Mouse (Mus musculus) frontal cortex, postnatal 25 days (tissue): Measurements from ENCODE around the gene Ap1g2.

Experiments used
- DNase-seq, 2 experiments: peaks; one replicate each; pipeline ENCODE4 v3.0.0; 2022; ENCODE audit warnings: low spot score in 2 of 2

Gene Ap1g2

DNA sequence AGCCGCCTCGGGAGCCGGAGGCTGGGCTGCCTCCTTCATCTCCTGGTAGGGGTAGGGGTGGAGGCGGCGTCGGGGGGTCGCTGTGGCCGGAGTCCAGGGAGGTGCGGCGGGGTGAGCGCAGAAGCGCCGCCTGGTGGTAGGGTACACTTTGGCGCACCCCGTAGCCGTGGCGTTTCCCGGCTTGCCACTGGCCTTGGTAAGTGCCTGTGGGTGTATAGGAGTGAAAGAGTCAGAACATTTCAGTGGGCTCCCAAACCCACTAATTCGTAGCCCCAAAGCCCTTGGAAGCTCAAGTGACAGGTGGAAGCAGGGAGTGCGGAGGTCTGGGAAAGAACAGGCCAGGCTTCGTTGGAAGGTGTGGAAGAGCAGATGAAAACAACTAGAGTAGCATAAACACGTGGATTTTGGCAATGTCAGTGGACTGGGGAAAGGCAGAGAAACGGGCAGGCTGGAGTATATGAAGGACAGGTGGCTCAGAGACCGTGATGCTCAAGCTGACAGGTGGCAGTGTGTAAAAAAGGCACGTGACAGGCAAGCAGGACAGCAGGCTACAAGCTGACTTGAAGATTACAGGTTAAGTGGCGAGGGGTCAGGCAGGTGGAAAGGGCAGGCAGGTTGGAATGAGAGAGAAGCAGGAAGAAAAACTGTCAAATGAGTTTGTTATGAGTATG lies 7.7 kb upstream of the Ap1g2 start:
- DNase-seq: no peak

DNA sequence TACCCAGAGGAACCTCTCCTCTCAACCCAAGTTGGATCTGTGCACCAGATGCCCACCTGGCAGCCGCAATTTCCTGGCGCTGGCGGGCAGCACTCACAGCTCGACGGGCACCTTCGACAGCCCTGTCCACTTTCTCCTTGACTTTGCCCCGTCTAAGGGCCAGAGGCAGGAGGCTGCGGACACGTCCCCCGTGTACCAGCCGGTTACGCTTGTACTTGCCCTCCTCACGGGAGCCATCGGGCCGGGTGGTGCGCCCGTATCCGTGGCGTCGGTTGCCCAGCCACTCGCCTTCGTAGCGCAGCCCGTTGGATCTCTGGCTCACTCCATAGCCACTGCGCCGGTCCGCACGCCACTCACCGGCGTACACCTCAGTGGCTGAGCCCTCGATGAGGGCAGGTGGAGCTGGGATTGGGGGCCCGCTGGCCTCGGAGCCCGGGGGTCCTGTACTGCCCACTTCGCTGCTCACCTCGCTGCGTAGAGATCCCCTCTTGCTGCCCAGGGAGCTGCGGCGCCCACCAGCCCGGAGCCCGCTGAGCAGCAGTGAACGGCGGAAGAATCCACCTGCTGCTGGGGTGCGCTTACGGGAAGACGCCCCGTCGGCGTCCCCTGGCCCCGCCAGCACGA lies 7.1 kb upstream of the Ap1g2 start:
- DNase-seq: no peak

DNA sequence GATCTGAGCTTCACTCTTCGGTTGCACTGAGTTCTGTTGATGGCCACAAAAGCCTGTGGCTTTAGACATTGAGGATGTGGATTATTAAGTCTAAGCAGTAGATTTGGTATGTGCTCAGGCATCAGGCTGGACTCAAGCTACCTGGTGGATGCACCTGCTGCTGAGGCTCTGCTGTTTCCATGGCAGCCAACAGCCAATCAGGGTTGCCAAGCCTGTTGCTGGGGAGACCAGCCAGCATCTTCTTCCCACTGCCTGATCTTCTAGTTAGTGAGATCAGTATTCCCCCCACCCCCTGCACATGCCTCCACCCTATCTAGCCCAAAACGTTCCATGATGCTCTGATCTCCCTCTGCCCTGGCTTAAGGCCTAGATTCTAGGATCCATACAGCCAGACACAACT lies 5.3 kb upstream of the Ap1g2 start:
- peak in 1 of 2 experiments; percentile 37 for DNase-seq

DNA sequence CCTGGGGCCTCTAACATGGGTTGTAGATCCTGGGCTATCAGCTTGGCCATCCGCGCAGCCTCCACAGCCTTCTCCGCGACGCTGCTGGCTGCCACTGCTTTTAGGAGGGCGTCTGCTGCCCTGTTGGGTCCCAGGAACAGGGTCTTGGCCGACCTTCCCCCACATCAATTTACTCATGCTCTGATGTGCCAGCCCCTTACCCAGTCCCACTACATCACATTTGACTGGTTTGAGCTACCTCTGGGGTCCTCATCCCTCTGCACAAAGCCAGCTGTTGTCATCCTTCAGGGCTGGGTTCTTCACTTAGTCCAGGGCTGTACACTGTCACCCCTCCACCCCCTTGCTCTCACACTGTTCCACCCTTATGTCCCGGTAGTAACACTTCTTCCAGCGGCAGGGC lies 3.7 kb upstream of the Ap1g2 start:
- no peak for DNase-seq

DNA sequence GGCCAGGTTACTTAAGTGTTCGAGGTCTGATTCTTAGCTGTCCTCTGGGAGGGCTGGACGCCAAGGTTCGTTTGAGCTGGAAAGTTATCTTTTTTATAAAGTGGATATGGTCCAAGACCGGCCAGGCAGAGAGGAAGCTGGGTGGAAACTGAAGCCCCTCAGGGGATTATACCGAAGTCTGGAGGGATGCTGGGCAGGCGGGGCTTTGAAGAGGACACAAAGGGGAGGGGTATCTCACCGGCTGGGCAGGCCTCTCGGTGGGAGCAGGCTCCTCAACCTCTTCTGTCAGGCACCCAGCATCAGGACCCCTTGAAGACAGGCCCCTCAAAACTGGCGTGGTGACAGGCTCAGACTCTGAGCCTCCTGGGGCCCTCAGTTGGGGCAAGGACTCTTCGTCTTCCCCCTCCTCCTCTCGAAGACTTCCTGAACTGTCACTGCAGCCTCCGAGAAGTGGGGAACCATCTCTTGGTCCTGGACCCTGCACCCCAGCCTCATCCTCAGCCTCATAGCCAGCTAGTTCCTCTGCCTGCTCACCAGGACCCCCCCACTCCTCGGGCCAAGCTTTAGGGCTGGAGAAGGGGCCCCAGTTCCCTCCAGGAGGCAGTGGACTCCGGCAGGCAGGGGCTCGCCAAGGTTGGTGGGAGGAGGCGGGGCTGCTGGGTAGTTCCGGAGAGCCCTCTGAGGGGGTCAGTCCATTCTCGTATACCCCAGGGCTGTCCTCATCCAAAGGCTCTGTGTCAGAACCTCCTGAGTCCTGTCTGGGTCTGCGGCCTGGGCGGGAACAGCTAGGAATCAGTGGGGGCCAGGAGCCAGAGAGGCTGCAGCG lies 2.9 kb upstream of the Ap1g2 start:
- peak in 1 of 2 experiments; percentile 31 for DNase-seq

DNA sequence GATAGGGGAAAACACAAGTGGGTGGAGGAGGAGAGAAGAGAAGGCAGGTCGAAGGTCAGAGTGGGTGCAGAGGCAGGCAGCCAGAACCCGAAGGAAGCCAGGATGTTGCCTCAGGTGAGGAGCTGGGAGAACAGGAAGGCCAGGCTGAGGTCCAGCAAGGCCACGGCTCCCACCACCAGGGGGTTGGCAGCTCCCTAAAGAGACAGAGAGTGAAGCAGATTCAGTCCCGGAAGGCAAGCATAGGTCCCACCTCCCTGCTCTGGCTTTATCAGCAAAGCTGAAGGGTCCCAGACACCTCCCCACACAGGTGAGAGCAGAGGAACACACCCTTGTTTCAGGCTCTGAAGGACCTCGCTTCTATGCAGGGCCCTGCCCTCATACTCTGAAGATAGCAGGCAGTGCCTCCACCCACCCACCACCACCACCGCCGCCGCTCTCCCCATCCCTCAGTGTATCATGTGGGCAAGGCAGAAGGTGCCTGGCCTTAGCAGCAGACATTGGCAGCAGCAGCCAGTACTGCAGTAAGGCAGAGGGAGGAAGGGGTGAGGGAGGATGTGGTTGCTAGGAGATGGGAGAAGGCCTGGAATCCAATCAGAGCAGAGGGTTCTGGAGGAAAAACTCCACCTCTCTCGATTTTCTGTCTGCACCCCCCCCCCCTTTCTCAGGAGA lies 1.9 kb upstream of the Ap1g2 start:
- peak in 1 of 2 experiments; percentile 52 for DNase-seq

DNA sequence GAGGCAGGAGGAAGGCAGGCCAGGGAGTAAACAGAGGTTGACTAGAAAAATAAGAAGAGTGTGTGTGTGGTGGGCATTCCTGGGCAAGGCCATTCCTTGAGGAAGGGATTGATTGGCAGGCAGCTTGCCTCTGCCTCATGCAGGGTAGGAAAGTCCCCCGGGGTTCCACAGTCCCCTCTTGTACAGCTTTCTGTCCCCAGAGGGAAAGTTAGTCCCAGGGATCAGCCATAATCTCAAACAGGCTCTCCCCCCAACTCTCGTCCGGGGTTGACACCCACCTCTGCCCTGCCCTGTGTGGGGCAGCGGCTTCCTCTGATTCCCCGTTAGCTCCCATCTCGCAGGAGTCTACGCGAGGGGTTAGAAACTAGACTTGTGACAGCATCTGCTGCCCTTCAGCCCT lies 597 bp upstream of the Ap1g2 start:
- no peak for DNase-seq

DNA sequence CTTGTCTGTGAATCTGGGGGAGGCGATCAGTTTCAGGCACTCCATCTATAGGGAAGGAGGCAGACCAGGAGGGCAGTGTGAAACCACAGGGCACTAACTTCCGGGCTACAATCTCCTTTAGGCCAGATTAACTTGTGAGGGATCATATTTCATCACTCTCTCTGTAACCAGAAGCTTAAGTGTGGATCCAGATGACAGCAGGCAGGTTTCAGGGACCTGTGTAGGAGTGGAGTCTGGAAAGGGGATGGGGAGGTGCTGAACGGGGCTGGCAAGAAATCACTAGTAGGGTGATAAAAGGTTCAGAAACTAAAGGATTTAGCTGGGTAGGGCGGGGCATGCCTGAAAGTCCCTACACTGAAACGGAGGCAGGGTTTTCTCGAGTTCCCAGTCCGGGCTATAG lies 1.0 kb downstream of the Ap1g2 start:
- DNase-seq: no peak

DNA sequence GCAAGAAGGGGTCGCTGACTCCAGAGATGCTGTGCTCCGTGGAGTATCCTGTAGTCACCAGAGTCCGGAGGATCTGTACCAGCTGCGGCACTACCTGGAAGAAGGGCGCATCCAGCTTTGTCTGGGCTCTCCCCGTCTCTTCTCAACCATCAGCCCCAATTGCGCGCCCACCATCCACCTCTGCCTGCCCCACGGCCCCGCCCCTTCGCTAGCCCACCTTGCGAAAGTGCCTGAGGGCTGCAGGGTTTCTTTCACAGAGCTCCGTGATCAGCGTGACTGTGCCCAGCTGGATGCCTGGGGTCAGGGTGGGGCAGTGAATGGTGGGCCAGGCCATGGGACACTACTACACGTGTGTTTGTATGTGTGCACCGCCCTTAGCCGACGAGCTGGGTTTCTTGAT lies 2.0 kb downstream of the Ap1g2 start:
- no peak for DNase-seq

DNA sequence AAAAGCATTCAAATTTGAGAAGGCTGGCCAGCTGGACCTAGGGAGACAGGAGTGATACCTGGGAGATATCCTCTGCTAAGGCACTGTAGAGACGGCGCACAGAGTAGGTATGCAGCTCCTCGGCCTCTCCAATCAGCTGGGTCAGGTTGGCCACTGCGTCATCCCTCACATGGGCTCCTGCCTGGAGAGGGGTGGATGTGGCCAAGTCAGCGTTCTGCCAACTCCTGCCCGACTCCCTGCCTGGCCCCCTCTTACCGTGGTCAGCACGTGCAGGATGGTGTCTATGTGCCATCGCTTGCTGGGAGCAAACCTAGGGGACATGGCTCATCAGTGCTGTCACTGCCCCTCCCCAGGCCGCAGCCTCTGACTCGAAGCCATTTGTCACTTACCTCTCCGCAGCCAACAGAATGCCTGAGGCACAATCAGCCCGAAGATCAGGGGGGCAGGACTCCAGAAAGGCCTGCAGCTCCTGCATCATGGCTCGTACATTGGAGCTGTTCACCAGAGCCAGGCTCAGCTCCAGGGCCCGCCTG lies 4.1 kb downstream of the Ap1g2 start:
- DNase-seq: no peak

DNA sequence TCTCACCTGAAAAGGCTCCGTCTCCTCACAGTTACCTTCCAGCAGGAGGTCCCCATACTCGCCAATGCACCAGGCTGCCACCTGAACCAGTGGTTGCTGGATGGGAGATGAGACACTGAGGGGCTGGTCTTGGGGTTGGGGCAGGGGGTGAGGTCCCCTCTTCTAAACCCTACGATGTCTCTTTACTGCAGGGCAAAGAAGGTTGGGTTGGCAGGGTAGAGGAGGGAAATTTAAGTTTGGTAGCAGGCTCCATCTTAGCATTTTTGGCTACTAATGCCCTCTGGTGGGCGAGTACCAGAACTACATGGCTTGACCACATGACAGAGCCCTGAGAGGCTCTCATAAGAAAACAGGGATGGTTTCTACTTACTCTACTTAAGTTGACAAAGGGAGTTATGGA lies 4.8 kb downstream of the Ap1g2 start:
- peak in 1 of 2 experiments; percentile 57 for DNase-seq

DNA sequence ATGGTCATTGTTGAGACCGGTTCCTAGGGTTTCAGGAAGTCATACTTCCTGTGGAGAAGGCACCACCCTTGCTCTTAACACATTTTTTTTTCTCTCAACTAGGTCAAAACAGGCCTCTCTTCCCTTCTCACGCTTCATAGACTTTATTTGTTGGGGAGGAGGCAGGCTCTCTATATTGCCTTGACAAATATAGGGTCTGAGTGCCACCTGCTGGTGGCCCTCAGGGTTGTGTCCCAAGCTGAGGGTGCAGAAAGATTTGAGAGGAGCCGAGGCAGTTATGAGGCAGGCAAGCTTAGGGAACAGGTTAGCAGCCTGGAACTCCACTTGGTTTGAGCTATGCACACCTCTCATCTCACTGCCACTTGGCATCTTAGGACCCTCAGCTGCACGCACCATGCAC lies 8.3 kb downstream of the Ap1g2 start:
- DNase-seq: no peak

DNA sequence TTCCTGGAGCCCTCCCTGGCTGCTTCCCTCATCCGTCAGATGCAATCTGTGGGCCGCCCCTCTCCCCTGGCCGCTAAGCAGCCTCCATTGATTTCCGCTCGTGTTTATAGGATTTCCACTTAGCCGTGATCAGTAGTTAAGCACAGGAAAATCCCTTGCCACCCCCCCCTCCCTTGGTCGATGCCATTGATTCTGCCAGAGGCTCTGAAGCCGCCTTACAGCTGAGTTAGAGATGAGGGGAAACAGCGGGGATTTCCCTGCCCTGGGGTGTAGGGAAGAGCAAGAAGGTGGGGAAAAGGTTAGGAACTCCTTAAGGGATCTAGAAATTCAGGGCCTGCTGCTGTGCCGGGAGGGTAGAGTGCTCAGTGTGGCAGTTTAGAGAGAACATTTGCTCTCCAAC lies 8.7 kb downstream of the Ap1g2 start:
- DNase-seq: no peak

DNA sequence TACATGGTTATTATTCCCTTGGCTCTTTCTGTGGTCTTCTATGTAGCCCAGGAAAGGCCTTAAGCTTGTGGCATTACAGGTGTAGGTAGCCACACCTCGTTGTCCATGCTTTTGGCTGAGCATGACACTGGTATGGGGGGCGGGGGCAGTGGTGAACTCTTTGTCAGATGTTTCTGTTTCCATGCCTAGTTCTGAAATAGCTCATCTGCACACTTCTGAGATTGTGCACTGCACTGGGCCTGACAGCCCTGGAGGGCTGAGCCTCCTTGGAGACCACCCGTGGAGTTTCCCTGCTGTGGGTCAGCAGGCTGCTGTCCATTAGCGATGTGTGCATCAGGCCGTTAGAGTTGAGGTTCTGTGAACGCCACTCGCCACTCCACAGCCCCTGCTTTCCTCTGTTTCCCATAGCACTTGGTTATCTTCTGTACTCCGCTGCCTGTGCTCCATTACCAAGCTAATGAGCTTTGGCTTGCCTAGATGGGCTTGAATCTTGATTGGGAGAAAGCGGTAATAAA lies 9.8 kb downstream of the Ap1g2 start:
- no peak for DNase-seq

DNA sequence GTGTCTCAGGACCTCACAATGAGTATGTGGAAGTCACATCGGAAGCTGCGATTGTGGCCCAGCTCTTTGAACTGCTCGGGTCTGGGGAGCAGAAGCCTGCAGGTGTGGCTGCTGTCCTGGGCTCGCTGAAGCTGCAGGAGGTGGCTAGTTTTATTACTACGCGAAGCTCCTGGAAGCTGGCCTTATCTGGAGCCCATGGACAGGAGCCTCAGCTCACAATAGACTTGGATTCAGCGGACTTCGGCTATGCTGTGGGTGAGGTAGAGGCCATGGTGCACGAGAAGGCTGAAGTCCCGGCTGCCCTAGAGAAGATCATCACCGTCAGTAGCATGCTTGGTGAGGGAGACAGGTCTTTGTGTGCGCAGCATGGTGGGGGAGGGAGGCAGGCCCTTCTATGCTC lies 10.7 kb downstream of the Ap1g2 start:
- no peak for DNase-seq

DNA sequence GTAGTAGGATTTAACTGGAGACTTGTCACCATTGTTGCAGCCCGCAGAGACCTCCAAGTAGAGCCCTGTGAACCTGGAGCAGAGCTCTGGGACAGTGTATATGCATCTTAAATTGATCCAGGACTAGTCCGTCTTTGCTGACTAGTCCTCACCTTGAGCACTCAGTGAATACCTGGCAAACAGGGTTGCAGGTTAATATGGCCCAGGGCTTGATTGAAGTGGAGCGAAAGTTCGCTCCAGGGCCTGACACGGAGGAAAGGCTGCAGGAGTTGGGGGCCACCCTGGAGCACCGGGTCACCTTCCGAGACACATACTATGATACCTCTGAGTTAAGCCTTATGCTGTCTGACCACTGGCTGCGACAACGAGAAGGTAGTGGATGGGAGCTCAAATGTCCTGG lies 11.1 kb downstream of the Ap1g2 start:
- DNase-seq: no peak

DNA sequence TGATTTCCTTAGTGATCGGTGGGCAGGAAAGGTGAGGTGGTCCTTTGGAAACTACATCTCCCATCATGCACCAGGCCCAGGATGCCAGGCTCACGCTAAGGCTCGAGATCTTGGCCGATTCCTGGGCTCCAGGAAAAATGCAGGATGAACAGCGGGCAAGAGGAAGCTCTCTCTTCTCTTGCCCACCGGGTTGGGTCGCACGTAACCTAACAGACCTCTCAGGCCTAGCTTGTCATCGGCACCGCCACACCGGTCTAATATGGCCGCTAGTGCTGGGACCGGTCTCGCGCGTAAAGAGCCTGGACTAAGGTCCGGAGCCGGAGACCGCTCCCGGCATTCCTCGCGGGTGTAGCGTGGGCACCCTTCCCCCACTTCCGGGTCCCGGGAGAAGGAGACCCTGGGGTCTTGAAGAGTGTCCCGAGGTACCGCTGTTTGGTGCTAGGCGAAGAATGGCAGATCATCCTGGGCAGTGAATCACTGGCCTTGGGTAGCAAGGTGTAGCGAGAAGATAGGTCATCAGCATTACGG lies 11.6 kb downstream of the Ap1g2 start, which contains the start of gene Thtpa:
Thtpa (plus strand) TSS at position 81 of the 528 bp plus-strand sequence.
- DNase-seq: peak; percentile 54 to 72

DNA sequence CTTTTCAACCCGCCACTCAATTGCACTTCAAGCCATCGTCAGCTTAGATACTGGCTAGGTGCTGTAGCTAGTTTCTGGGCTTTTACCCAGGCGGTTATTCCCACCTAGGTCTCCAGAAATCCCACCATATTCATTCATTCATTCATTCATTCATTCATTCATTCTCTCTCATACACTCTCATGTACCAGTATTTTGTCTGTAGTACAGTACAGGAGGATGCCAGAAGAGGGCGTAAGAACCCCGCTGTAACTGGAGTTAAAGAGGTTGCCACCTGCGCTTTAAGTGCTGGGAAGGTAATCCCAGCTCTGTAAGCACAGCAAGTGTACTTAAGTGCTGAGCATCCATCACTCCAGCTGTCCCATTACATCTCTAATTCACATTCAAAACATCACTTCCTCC lies 12.5 kb downstream of the Ap1g2 start:
- no peak for DNase-seq

DNA sequence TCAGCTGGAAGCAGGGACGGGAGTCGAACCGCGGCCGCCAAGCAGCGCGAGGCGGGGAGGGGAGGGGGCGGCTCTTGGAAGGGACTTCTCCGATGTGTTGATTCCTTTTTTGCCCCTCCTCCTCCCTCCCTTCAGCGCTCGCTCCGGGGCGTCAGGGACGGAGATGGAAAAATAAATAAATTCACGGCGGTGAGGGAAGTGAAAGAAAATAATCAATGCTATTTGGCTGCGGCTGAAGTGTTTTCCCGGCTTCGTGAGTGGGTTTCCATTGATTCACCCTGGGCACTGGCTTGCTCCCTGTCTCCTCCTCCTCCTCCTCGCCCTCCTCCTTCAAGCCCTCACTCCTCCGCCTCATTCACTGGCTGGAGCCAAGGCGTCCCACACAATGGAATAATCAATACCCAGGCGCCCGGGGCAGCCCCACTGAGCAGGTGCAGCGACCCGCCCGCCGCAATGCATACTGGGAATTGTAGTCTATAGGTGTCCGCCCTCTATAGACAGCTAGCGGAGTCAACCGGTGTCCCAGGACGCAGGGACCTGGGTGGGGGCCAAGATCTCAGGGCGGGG lies 14.3 kb downstream of the Ap1g2 start, which contains the start of gene Zfhx2:
Zfhx2 (minus strand) TSS at position 314 of the 567 bp plus-strand sequence.
- peak; percentile 87 to 89 for DNase-seq

DNA sequence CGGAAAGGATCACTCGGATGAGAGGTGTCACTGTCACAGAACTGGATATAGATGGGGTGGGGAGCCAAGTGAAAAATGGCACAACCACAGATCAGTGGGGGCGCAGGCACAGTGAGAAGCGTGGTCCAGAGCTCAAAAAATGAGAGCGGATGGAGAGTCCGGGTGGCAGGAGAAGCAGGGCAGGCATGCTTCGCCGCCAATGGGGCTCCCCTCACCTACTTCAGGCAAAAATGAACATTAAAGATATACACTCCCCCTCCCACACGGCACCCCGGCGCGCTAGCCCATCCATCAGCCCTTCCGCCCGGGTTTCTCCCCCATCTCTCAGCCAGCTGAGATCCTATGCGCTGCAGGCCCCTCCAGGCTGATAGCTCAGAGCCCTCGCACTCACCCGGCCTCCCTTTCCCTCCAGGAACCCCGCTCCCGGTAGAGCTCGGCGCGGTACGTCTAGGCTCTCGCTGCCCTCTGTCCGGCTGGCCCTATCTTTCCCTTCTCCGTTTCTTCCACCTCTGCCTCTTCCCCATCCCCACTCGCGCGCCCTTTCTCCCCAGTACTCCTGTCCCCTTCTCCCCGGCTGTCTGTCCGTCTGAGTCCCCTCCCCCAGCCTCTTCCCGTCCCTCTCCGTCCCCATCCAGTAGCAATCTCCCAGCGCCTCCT lies 15.1 kb downstream of the Ap1g2 start:
- DNase-seq: no peak
